Mouse (Mus musculus) testis, postnatal 10 days (tissue): ENCODE results near the gene Hoxd4.

Experiments
- DNase-seq: peaks from one replicate; pipeline ENCODE4 v3.0.0; 2021; ENCODE audit warnings: low spot score

Gene Hoxd4

GRCm38 (mm10) chr2:74741979-74742277 lies 30.2 kb downstream of the Hoxd4 start:
- no peak for DNase-seq

DNA sequence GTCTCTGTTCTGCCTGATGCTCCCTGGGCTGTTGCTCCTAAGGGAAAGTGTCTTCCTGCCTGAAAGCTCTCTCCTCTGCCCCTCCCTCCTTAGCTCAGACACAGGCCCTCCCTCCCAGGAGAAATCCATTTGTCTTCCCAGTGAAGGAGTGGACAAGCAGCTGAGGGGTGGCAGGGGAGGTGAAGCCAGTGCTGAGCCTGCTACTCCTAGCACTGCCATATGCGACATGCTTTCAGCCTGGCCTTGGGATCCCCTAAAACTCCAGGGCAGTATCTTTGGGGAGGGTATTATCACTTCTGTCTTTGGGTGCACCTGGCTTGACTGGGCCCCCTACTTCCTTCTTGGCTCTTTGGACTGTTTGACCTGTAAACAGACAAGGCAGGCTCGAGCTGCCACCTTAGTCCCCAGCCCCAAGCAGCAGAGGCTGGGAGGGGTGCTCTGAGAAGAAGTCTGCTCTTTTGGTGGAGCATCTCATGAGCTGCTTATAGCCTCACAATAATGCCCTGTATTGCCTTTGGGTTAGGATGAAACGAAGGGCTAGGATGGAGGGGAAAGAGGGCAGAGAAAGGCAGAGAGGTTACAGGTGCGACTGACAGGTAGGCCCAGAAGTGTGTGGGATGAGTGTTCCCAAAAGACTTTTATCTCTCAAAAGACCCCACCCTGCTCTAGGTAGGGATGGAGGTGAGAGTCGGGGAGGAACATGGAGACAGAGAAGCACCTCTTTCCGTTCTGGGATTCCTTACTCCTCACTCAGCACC lies 34.0 kb downstream of the Hoxd4 start:
- no peak for DNase-seq

- no peak for DNase-seq
Measured at GRCm38 (mm10) chr2:74746298-74746921, 34.7 kb downstream of the Hoxd4 start.

DNA sequence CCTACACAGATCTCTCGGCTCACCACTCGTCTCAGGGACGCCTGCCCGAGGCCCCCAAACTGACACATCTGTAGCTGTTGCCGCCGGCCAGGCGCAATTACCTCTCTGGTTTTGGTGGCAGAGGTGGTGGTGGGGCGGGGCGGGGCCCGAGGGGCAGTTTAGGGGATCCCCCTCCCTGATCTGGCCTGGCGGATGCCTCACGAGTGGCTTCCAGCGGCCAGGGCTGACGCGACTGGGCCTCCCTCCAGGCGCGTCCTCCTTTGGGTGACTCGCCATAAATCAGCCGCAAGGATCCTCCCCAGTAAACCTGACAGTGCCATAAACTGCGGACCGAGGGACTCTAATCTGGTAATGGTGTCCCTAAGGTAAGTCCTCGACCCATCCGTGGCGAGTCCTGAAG lies 35.3 kb downstream of the Hoxd4 start:
- DNase-seq, result no peak

- DNase-seq, result no peak
Measured at GRCm38 (mm10) chr2:74747661-74748141, 36.0 kb downstream of the Hoxd4 start.

DNA sequence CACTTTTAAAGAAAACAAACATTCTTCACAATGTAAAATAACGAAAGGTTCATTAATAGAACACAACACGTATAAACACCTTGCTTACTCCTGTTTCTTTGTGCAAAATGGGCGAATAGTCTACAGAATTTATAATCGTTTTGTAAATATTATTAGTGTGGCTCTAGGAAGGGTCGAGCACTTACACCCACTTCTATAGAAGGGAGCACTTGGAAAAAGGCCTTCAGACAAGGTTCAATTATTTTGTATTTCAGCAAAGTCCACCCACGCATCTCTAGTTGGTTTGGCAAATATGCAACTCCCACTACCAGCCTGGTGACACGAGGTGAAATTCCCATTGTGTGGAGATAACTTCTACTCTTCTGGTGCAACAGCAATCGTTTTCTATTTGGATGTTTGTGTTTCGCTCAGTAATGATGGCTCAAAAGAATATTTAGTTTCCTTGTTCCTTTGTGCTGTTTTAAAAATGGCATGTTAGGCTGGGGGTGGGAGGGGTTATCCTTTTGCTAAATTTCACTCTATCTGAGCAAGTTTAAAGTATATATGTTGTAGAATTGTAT lies 36.8 kb downstream of the Hoxd4 start:
- DNase-seq, result no peak

DNA sequence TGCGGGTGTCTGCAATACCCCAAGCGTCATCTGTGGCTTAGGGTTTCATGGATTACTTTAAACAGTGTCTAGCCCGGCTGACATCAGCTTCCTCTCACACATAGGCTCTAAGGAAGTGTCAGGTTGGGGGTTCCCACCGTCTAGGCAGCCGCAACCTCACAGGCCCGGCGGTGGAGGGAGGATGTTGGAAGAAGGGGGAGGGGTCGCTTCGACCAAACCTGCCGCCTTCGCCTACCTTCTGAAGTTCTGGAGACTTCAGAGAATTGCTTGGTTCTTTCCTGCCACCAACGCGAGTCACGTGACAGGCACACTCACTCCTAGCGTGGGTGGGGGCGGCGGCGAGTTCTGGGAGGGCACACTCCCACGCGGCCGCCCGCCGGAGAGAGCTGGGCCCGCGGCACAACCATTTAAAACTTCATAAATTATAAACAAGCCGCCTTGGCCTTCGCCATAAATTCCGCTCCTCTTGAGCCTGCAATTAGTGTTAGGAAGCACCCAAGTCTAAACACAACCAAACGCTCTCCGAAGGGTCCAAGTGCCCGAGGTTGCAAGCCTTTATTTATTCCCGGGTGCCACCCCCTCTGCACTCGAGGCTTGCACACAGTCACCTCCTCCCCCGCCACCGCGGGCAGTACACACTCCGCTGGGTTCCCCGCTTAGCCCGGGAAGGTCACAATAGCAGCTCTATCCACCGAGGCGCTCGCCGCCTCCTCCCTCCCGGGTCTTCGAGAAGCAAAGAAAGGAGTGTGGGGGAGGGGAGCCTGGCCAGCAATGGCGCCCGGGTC lies 37.8 kb downstream of the Hoxd4 start:
- peak; percentile 75 for DNase-seq

- DNase-seq, result no peak
Measured at GRCm38 (mm10) chr2:74750731-74751250, 39.1 kb downstream of the Hoxd4 start.

GRCm38 (mm10) chr2:74751861-74752260 lies 40.1 kb downstream of the Hoxd4 start:
- no peak for DNase-seq

- DNase-seq, result no peak
Measured at GRCm38 (mm10) chr2:74752431-74753174, 40.9 kb downstream of the Hoxd4 start.

DNA sequence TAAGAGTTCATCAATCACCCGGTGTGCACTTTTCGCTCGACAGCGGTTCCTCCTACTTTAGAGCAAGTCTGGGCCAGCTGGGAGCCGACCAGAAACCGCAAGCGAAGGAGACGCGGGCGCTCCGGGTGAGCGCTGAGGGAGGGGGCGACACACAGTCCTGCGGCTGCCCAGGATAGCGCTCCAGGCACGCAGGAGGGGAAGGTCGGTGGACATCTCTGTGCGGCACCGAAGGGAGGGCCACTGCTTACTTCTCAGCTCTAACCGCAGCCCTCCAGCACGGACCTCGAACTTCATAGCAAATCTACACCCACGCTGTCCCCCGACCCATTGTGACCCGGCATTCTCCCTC lies 41.4 kb downstream of the Hoxd4 start:
- DNase-seq, result no peak

DNA sequence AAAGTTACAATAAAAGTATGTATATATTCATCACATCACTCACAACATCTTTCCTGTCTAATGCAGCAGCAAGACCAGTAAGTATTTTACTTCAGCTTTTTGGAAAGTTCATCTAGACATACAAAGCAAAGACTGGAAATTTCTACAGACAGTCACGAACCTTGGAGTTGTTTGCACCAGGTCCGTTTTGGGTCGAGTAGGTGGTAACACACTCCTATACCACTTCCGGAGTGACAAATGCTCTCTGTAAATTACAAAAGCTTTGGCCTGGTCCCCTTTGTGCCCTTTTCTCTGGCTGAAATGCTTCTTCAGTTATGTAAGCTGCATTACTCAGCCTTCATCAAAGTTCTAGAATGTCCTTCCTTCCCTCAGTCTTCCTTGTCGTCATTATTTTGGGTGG lies 42.0 kb downstream of the Hoxd4 start:
- no peak for DNase-seq

DNA sequence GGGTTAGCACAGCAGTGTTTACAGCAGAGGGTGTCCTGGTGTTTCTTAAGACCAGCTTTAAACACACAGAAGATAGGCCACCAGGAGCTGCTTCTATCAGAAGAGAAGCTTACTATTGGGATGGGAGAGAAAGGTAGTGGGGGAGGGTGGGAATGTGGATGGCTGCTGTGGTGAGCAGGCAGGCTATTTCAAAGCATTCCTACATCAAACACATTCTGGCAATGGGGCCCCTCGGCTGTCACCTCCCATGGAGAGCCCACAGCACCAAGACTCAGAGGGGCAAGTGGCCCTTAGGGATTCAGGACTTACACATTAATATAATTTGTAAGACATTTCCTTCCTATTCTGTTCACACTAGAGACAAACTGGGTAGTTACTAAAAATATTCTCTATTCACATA lies 48.4 kb downstream of the Hoxd4 start:
- no peak for DNase-seq

GRCm38 (mm10) chr2:74761941-74762340 lies 50.2 kb downstream of the Hoxd4 start:
- DNase-seq, result no peak

DNA sequence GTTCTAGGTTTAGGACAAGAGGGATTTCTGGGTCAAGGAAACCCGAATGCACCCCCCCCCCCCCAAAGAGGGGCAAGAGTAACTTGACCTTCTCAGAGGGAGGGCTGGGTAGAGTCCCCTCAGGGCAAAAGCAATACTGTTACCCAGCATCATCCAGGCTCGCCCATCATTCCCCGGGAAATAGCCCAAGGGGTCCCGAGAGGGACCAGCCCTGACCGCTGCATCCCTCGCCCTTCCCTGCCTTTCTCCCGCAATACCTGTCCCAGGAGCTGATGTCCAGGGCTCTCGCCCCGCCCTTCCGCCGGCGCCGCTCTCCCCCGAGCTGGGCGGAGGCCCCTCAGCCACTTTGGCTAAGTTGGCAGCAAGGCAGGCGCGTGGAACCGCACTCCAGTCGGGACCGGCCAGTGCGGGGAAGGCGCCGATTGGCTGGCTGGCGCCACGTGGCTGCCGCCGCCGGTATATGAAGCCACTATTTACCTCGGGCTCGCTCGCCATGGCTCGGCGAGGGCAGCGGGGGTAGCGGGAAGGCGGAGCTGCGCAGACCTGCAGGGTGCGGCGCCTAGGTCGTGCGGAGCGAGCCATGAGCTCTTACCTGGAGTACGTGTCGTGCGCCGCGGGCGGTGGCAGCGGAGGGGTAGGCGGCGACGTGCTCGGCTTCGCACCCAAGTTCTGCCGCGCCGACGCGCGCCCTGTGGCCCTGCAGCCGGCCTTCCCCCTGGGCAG lies 51.0 kb downstream of the Hoxd4 start, which contains the start of gene Hoxd1:
TSS of gene Hoxd1 (plus strand) at position 459 of the 723 bp plus-strand sequence.
- DNase-seq, result peak; percentile 61

GRCm38 (mm10) chr2:74763245-74763735 lies 51.6 kb downstream of the Hoxd4 start:
- no peak for DNase-seq

DNA sequence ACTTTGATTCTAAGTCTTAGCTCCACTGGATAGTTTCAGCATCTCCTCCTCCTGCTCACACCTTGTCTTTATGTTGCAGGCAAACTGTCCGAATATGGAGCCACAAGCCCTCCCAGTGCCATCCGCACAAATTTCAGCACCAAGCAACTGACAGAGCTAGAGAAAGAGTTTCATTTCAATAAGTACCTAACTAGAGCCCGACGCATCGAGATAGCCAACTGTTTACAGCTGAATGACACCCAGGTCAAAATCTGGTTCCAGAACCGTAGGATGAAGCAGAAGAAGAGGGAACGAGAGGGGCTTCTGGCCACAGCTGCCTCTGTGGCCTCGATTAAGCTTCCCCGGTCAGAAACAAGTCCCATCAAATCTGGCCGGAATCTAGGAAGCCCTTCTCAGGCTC lies 52.2 kb downstream of the Hoxd4 start:
- DNase-seq, result no peak

GRCm38 (mm10) chr2:74774359-74774758 lies 62.6 kb downstream of the Hoxd4 start:
- DNase-seq, result no peak

DNA sequence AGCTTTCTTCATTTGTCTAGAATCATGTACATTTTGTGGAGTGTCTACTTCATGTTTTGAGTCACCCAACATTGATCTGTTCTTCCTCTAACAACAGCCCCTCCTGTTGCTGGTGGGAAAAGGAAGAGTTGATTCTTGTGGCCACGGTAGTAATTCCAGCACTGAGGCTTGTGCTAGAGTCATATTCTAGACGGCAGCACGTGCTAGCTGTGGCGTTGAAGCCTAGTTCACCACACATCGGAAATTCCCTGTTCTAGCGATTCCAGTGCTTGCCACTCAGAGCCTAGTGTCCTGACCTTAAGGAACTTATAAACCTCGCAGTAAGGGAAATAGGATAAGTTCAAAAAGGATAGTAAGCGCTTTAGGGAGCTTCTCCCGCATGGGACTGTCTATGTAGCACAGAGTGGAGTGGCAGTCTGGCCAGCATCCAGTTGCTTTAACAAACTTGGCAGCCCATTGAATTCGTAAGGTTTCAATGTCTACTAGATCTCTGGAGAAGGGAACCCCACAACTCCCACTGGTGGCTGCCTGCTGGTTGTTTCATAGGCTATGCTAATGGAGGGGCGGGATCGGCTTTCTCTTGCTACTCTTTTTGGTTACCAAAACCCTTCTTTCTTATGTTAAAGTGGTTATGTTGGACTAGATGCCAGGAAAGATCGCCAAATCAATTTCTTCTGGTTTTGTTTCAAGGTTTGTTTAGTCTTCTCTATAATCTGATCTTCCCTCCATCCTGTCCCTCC lies 66.0 kb downstream of the Hoxd4 start:
- no peak for DNase-seq
